Mouse (Mus musculus) inflammation-experienced regulatory T-cells, adult 16 weeks (primary cell): ENCODE data around the gene Nrf1. TPM values are rescaled to one million over a fixed set of nuclear protein-coding genes. Genes with fewer than 3 reads are reported as not detected.

Experiments
- polyA plus RNA-seq: library from polyadenylated mRNA; unstranded; fragments of 100-300 nt; shearing (Covaris generic); gene quantifications from one replicate; pipeline ENCODE4 v1.2.1, GENCODE M21; 2017

Nrf1 gene
- 90.6 TPM for polyA plus RNA-seq

GRCm38 (mm10) chr6:30047271-30048162 is at the start of gene Nrf1:
TSS of gene Nrf1 (plus strand) at chr6:30047988.

Other genes with a start within 250 kb of the Nrf1 start
- gene Strip2, start 131.0 kb upstream of the Nrf1 start, polyA plus RNA-seq, result 0.05 TPM